Mouse (Mus musculus): ENCODE measurements around the gene Polrmt. TPM values are rescaled to one million over a fixed set of nuclear protein-coding genes. Genes with fewer than 3 reads are reported as not detected.

The Polrmt gene
- polyA plus RNA-seq, 1 experiment from 2014 or later: 45.9 TPM

DNA sequence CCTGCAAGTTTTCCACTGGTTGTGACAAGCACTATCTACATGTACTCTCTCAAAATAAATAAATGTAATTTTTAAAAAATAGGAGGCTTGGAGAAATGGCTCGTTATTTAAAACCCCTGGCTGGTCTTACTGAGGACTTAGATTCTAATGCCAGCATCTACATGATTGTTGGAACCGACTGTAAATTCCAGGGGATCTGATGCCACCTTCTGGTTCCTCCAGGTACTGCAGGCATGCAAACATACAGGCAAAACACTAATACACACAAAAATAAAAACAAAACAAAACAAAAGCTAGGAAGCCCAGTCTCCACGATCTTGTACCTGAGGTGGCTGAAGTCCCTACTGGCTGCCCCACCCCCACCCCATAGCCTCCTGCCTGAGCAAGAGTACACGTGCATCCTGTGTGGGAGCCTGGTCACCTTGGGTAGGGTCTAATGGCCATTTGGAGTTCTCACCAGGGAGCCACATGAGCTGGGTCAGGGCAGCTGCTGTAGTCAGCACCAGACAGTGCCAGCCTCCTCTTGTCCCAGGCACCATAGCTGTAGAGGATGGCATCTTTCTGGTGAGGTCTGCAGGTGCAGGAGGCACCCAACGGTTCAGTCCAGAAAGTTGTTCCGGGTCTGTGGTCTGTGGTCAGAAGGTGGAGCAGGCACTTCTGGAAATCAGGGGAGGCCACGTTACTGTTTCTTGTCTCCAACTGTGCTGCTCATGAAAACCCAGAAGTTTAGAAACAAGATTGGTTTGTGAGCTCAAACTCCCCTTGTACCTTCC is 42.2 kb upstream of the Polrmt start:
- H3K4me2 ChIP-seq (ENCODE audit: low read length): no peak overlapping the region
- H3K9ac ChIP-seq (ENCODE audit: low read depth, low read length): no peak overlapping the region
- WGBS: 36% methylated on average over 7 of the region's 7 CpGs
- no peaks in the 10 kb centered on the region for H3K9me3 ChIP-seq (replicated peaks; ENCODE audit: control insufficient read depth, low read length, poor library complexity, severe bottlenecking)
- ATAC-seq: no peak
- H3K27ac ChIP-seq (ENCODE audit: low read length): no peak overlapping the region
- no peaks in the 10 kb centered on the region for H3K36me3 ChIP-seq (ENCODE audit: control insufficient read depth, insufficient read depth, low read length)
- peaks cover 4% of the 10 kb centered on the region for H3K27me3 ChIP-seq (ENCODE audit: control insufficient read depth, insufficient read depth, low read depth, low read length)
- no peak overlapping the region for H3K4me3 ChIP-seq (ENCODE audit: low read depth, low read length)
- H3K4me1 ChIP-seq (ENCODE audit: control insufficient read depth, insufficient read depth, low read length): no peaks in the 10 kb centered on the region

DNA sequence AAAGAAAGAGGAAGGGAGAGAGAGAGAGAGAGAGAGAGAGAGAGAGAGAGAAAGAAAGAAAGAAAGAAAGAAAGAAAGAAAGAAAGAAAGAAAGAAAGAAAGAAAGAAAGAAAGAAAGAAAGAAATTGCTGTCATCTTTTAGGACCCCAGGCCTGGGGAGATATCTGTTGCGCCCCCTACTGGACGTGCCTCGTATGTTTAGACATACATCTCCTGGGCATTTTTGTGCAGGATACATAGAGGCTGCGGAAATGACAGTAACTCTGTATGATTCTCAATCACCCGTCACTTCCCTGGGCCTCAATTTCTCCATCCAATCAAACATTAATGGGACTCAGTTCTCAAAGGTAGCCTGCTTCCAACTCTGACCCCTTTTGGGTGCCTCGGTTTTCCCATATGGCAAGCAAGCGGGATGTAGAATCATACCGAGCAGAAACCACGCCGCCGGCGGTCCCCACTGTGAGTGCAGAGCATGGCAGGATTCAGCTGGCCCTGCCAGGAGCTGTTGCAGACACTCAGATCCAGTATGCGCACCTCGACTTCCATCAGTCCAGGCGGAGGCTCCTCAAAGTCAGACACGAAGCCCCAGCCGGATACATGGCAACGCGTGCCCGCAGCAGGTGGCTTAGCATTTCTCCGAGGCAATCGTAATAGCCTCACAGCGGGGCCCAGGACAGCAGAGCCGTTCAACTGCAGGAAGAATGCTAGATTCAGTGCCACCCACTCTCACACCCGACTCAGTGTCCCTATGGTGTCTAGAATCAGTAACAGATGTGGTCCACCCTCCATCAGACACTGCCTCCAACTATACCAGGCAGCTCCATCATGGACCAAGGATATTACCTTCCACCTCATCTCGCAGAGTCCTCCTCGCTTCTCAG is 37.8 kb upstream of the Polrmt start:
- H3K4me3 ChIP-seq (ENCODE audit: low read depth, low read length): no peak overlapping the region
- H3K9ac ChIP-seq (ENCODE audit: low read depth, low read length): no peak overlapping the region
- no peak overlapping the region for H3K4me2 ChIP-seq (ENCODE audit: low read length)
- H3K9me3 ChIP-seq (replicated peaks; ENCODE audit: control insufficient read depth, low read length, poor library complexity, severe bottlenecking): no peaks in the 10 kb centered on the region
- 35% methylated on average over 27 of the region's 27 CpGs for WGBS
- H3K36me3 ChIP-seq (ENCODE audit: control insufficient read depth, insufficient read depth, low read length): no peaks in the 10 kb centered on the region
- no peak for ATAC-seq
- H3K4me1 ChIP-seq (ENCODE audit: control insufficient read depth, insufficient read depth, low read length): no peaks in the 10 kb centered on the region
- no peak overlapping the region for H3K27ac ChIP-seq (ENCODE audit: low read length)
- peaks cover 12% of the 10 kb centered on the region for H3K27me3 ChIP-seq (ENCODE audit: control insufficient read depth, insufficient read depth, low read depth, low read length)

DNA sequence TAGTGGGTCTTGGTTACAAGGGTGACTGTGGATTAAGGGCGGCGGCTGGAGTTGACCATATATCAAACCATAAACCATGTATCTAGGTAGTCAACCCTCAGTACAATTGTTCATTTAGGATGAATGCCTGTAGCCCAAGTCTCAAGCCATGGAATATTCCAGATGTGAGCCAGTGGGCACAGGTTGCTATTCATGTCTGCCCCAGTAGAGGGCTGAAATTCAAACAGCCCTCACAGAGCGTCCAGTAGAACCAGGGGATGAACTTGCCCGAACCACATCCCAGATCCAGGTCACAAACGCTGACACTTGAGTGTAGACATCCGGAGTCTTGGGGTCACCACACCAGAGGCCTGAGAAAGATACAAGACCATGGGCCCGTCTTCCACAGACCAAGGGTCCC is 36.7 kb upstream of the Polrmt start:
- no peak for ATAC-seq
- Histone ChIP-seq H3K4me2 (ENCODE audit: low read length) (no peak overlapping the region), H3K4me1 (ENCODE audit: control insufficient read depth, insufficient read depth, low read length) (no peaks in the 10 kb centered on the region), H3K27ac (ENCODE audit: low read length) (no peak overlapping the region), H3K4me3 (ENCODE audit: low read depth, low read length) (no peak overlapping the region), H3K9ac (ENCODE audit: low read depth, low read length) (no peak overlapping the region), H3K36me3 (ENCODE audit: control insufficient read depth, insufficient read depth, low read length) (no peaks in the 10 kb centered on the region), H3K27me3 (ENCODE audit: control insufficient read depth, insufficient read depth, low read depth, low read length) (peaks cover 20% of the 10 kb centered on the region), H3K9me3 (replicated peaks; ENCODE audit: control insufficient read depth, low read length, poor library complexity, severe bottlenecking) (no peaks in the 10 kb centered on the region)
- 69% methylated on average over 7 of the region's 7 CpGs for WGBS

DNA sequence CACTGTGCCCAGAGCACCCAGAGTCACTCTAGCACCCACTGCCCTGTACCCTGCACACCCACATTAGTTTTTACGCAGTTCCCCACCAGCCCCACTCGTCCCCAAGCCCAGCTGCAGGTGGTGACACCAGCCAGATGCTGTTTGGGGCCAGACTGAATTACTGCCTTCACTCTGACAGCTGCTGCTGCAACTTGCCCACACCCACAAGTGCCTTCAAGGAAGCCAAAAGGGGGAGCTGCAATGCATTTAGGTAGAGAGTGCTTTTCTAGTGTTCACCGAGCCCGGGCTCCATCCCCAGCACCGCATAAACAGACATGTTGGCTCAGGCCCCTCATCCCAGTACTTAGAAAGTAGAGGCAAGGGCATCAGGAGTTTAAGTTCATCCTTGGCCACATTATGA is 35.6 kb upstream of the Polrmt start:
- ATAC-seq: no peak
- Histone ChIP-seq H3K4me1 (ENCODE audit: control insufficient read depth, insufficient read depth, low read length) (no peaks in the 10 kb centered on the region), H3K4me3 (ENCODE audit: low read depth, low read length) (no peak overlapping the region), H3K9ac (ENCODE audit: low read depth, low read length) (no peak overlapping the region), H3K9me3 (replicated peaks; ENCODE audit: control insufficient read depth, low read length, poor library complexity, severe bottlenecking) (no peaks in the 10 kb centered on the region), H3K4me2 (ENCODE audit: low read length) (no peak overlapping the region), H3K27ac (ENCODE audit: low read length) (no peak overlapping the region), H3K27me3 (ENCODE audit: control insufficient read depth, insufficient read depth, low read depth, low read length) (peaks cover 28% of the 10 kb centered on the region), H3K36me3 (ENCODE audit: control insufficient read depth, insufficient read depth, low read length) (no peaks in the 10 kb centered on the region)
- 58% methylated on average over 5 of the region's 5 CpGs for WGBS

DNA sequence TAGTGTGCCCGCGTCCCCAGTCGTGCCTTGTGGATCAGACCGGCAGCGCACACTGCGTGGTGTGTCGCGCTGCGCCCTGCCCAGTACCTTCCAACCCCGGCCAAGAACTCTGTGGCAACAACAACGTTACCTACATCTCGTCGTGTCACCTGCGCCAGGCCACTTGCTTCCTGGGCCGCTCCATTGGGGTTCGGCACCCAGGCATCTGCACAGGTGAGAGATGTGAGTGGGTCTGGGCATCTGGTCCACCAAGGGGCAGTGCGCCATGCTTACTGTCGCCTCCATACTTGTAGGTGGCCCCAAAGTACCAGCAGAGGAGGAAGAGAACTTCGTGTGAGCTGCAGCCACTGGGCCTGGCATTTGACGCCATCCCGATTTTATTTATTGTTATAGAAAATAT is 34.8 kb upstream of the Polrmt start:
- WGBS: 33% methylated on average over 21 of the region's 21 CpGs
- H3K27ac ChIP-seq (ENCODE audit: low read length): no peak overlapping the region
- 0 out of 2 replicates have a peak, but pooled peaks have one; percentile 1 for ATAC-seq
- H3K4me1 ChIP-seq (ENCODE audit: control insufficient read depth, insufficient read depth, low read length): no peaks in the 10 kb centered on the region
- no peaks in the 10 kb centered on the region for H3K9me3 ChIP-seq (replicated peaks; ENCODE audit: control insufficient read depth, low read length, poor library complexity, severe bottlenecking)
- no peaks in the 10 kb centered on the region for H3K36me3 ChIP-seq (ENCODE audit: control insufficient read depth, insufficient read depth, low read length)
- peak overlapping the region; percentile 81 for H3K4me2 ChIP-seq (ENCODE audit: low read length)
- H3K27me3 ChIP-seq (ENCODE audit: control insufficient read depth, insufficient read depth, low read depth, low read length): peaks cover 32% of the 10 kb centered on the region
- H3K4me3 ChIP-seq (ENCODE audit: low read depth, low read length): peak overlapping the region; percentile 47
- no peak overlapping the region; the same call in 1 of the 2 replicates for H3K9ac ChIP-seq (ENCODE audit: low read depth, low read length)

DNA sequence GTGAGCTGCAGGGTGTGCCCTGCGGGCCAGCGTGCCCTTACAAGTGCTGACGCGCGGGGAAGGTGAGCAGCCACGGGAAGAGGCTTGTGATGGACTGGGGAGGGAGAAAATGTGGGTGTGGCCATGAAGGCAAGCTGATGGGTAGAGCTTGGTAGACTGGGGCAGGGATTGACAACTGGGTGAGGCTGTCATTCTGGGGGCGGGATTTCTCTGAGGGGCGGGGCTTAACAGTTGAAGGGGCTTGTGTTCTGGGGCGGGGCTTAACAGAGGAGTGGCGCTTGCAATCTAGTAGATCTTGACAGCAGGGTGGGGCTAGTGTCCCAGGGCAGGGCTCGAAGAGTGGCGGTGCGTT is 34.3 kb upstream of the Polrmt start:
- Histone ChIP-seq H3K36me3 (ENCODE audit: control insufficient read depth, insufficient read depth, low read length) (no peaks in the 10 kb centered on the region), H3K9ac (ENCODE audit: low read depth, low read length) (peak overlapping the region; percentile 59), H3K9me3 (replicated peaks; ENCODE audit: control insufficient read depth, low read length, poor library complexity, severe bottlenecking) (no peaks in the 10 kb centered on the region), H3K4me1 (ENCODE audit: control insufficient read depth, insufficient read depth, low read length) (no peaks in the 10 kb centered on the region), H3K27ac (ENCODE audit: low read length) (peak overlapping the region; percentile 50), H3K27me3 (ENCODE audit: control insufficient read depth, insufficient read depth, low read depth, low read length) (peaks cover 32% of the 10 kb centered on the region), H3K4me3 (ENCODE audit: low read depth, low read length) (peak overlapping the region; percentile 47), H3K4me2 (ENCODE audit: low read length) (peak overlapping the region; percentile 81)
- peak; percentile 80 for ATAC-seq
- WGBS: 0% methylated on average over 13 of the region's 13 CpGs

DNA sequence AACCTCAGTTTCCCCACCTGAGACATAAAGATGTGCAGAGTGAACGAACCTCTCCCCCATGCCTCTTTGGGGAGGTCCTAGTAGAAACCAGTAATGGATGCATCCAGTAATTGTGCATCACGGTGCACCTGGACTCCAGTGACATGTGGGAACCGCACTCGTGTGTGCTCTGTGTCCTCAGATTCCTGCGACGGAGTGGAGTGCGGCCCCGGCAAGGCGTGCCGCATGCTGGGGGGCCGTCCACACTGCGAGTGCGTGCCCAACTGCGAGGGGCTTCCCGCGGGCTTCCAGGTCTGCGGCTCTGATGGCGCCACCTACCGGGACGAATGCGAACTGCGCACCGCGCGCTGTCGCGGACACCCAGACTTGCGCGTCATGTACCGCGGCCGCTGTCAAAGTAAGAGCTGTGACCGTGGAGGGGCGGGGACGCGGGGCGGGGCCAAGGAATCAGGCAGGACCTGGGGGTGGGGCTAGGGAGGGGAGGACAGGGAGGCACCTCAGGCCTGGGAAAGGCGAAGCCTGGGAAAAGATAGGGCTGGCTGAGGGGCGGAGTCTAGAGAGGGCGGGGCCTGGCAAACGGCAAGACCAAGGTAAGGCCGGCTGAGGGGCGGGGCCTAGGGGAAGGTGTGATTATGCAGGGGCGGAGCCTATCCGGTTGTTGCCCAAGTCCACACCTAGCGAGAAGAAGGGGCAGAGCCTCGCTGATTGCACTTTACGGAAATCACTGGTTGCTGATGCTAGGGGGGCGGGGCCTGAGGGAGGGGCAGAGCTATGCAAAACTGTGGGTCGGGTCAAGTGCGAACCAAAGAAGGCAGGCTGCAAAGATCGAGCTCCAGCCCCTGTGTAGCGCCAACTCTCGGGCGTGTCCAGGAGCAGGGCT is 33.6 kb upstream of the Polrmt start:
- Histone ChIP-seq H3K9me3 (replicated peaks; ENCODE audit: control insufficient read depth, low read length, poor library complexity, severe bottlenecking) (no peaks in the 10 kb centered on the region), H3K4me3 (ENCODE audit: low read depth, low read length) (peak overlapping the region; percentile 47), H3K27ac (ENCODE audit: low read length) (peak overlapping the region; percentile 50), H3K9ac (ENCODE audit: low read depth, low read length) (peak overlapping the region; percentile 59), H3K4me2 (ENCODE audit: low read length) (peak overlapping the region; percentile 81), H3K4me1 (ENCODE audit: control insufficient read depth, insufficient read depth, low read length) (no peaks in the 10 kb centered on the region), H3K27me3 (ENCODE audit: control insufficient read depth, insufficient read depth, low read depth, low read length) (peaks cover 32% of the 10 kb centered on the region), H3K36me3 (ENCODE audit: control insufficient read depth, insufficient read depth, low read length) (no peaks in the 10 kb centered on the region)
- whole genome bisulfite sequencing: 1% methylated on average over 53 of the region's 55 CpGs
- peak; percentile 91 for ATAC-seq

DNA sequence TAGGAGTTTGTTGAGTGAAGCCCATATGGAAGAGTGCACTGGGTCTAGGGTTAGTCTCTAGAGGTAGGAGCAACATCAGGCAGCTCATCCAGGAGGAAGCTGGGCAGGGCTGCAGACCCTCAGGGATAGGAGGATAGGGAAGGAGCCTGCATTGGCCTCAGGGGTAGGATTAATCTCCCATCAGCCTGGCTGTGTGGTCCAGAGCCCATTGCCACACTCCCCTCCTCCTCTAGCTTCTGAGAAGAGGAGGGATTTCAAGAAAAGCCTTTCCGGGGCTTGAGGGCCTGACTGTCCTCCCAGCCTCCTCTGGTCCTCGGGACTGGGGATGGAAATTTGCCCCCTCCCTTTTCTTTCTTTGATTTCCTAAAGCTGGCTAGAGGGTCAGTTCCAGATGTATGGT is 32.8 kb upstream of the Polrmt start:
- H3K36me3 ChIP-seq (ENCODE audit: control insufficient read depth, insufficient read depth, low read length): no peaks in the 10 kb centered on the region
- 5% methylated on average over 2 of the region's 2 CpGs for WGBS
- no peak overlapping the region for H3K4me2 ChIP-seq (ENCODE audit: low read length)
- H3K4me3 ChIP-seq (ENCODE audit: low read depth, low read length): no peak overlapping the region
- no peak overlapping the region for H3K27ac ChIP-seq (ENCODE audit: low read length)
- H3K9ac ChIP-seq (ENCODE audit: low read depth, low read length): no peak overlapping the region
- no peak for ATAC-seq
- H3K4me1 ChIP-seq (ENCODE audit: control insufficient read depth, insufficient read depth, low read length): no peaks in the 10 kb centered on the region
- no peaks in the 10 kb centered on the region for H3K9me3 ChIP-seq (replicated peaks; ENCODE audit: control insufficient read depth, low read length, poor library complexity, severe bottlenecking)
- peaks cover 29% of the 10 kb centered on the region for H3K27me3 ChIP-seq (ENCODE audit: control insufficient read depth, insufficient read depth, low read depth, low read length)
